19 mouse cellular contexts compared by ENCODE assay signal in genomic region chr10:86332942-86333341, GRCm38 (mm10). TPM values are rescaled to one million over a fixed set of nuclear protein-coding genes. Genes with fewer than 3 reads are reported as not detected.
DNase-seq lines count a peak whose midpoint lies in the region; ATAC-seq and TF ChIP-seq lines count a peak whose summit lies in the region.
"Had no signal": no experiment of that assay in that cellular context is flagged by ENCODE, and none has a peak within 500 bp of the region (broad histone marks: within the 10 kb centered on the region; RNA-seq: fewer than 3 reads in every experiment).

No protein-coding gene starts in this region.

- TF ChIP-seq CTCF in gastrocnemius, adult 2 months (IDR thresholded peaks at IDR 0.05) = no peak
- TF ChIP-seq CTCF in intestine, postnatal 0 days (IDR thresholded peaks at IDR 0.05; ENCODE audit: low read depth) = no peak
- TF ChIP-seq CTCF in G1E (IDR thresholded peaks at IDR 0.05; ENCODE audit: low read depth, low read length) = no peak

- H3K4me1 ChIP-seq in intestine, embryonic 15.5 days (replicated peaks) = peaks cover 34% of the 10 kb centered on the region
- H3K4me1 ChIP-seq in intestine, postnatal 0 days (replicated peaks; ENCODE audit: control insufficient read depth, insufficient read depth, low read length) = peaks cover 18% of the 10 kb centered on the region
- peaks cover 79% of the 10 kb centered on the region for H3K4me1 ChIP-seq in G1E (ENCODE audit: insufficient read depth, low read depth, low read length)
- H3K4me1 ChIP-seq in liver, embryonic 13.5 days (replicated peaks) = peaks cover 72% of the 10 kb centered on the region

- no peak overlapping the region for H3K4me3 ChIP-seq in gastrocnemius, adult 2 months
- no peak overlapping the region for H3K4me3 ChIP-seq in intestine, embryonic 15.5 days (replicated peaks)
- H3K4me3 ChIP-seq in intestine, postnatal 0 days (ENCODE audit: low read depth, low read length) = no peak overlapping the region
- H3K4me3 ChIP-seq in G1E (ENCODE audit: low read depth, low read length) = no peak overlapping the region; the same call in 1 of the 2 replicates
- 0 out of 2 replicates have a peak overlapping the region, but pooled peaks have one; percentile 14 for H3K4me3 ChIP-seq in liver, embryonic 13.5 days (replicated peaks)
- H3K4me3 ChIP-seq: heart, embryonic 12.5 days; hindbrain, embryonic 10.5 days; limb, embryonic 13.5 days; megakaryocyte, embryonic 14.5 days had no signal

- H3K9ac ChIP-seq in intestine, embryonic 15.5 days = no peak overlapping the region
- H3K9ac ChIP-seq in intestine, postnatal 0 days (ENCODE audit: low read depth, low read length) = no peak overlapping the region
- H3K9ac ChIP-seq in liver, embryonic 13.5 days = peak overlapping the region; percentile 28; the same call in 1 of the 2 replicates
- H3K9ac ChIP-seq: heart, embryonic 12.5 days; limb, embryonic 13.5 days had no signal

- H3K36me3 ChIP-seq in intestine, embryonic 15.5 days = no peaks in the 10 kb centered on the region
- no peaks in the 10 kb centered on the region for H3K36me3 ChIP-seq in intestine, postnatal 0 days (ENCODE audit: control insufficient read depth, insufficient read depth)
- H3K36me3 ChIP-seq in G1E (replicated peaks) = peaks cover 47% of the 10 kb centered on the region
- H3K36me3 ChIP-seq in liver, embryonic 13.5 days = no peaks in the 10 kb centered on the region
- H3K36me3 ChIP-seq: heart, embryonic 12.5 days; hindbrain, embryonic 10.5 days; limb, embryonic 13.5 days had no signal

- intact Hi-C loops in gastrocnemius, adult 2 months (cut with DNase I) = no loop called here
- intact Hi-C loops in gastrocnemius, postnatal 36 days (cut with DNase I) = no loop called here

- peak overlapping the region; percentile 81 for H3K27ac ChIP-seq in gastrocnemius, adult 2 months
- no peak overlapping the region for H3K27ac ChIP-seq in intestine, embryonic 15.5 days
- no peak overlapping the region for H3K27ac ChIP-seq in intestine, postnatal 0 days (ENCODE audit: low read depth, low read length)
- peak overlapping the region; percentile 79 for H3K27ac ChIP-seq in liver, embryonic 13.5 days
- H3K27ac ChIP-seq: hindbrain, embryonic 10.5 days had no signal

- no peaks in the 10 kb centered on the region for H3K9me3 ChIP-seq in intestine, embryonic 15.5 days
- no peaks in the 10 kb centered on the region for H3K9me3 ChIP-seq in intestine, postnatal 0 days (ENCODE audit: control insufficient read depth)
- H3K9me3 ChIP-seq in G1E (replicated peaks) = peaks cover 4% of the 10 kb centered on the region; the same call in 1 of the 2 replicates
- H3K9me3 ChIP-seq in liver, embryonic 13.5 days (replicated peaks) = no peaks in the 10 kb centered on the region
- H3K9me3 ChIP-seq: heart, embryonic 12.5 days; hindbrain, embryonic 10.5 days; limb, embryonic 13.5 days; megakaryocyte, embryonic 14.5 days had no signal

- WGBS in intestine, embryonic 15.5 days = 58% methylated on average over 3 of the region's 3 CpGs
- WGBS in intestine, postnatal 0 days = 56% methylated on average over 3 of the region's 3 CpGs
- WGBS in liver, embryonic 13.5 days (ENCODE audit: insufficient replicate concordance) = 42% methylated on average over 3 of the region's 3 CpGs

- no peak for DNase-seq in gastrocnemius, adult 2 months
- no peak for DNase-seq in gastrocnemius, postnatal 36 days
- no peak for DNase-seq in G1E (ENCODE audit: low spot score)
- peak; percentile 59 for DNase-seq in liver, embryonic 13.5 days
- DNase-seq in cerebellum, adult 9-10 months = no peak
- DNase-seq in cerebellum, adult 8-10 months = no peak
- DNase-seq: adrenal gland, adult 8-10 months; cerebellum, adult 11-12 months; gastrocnemius, postnatal 14 days; kidney, adult 9 months; lung, postnatal 10 days; right cerebral cortex, adult 18-20 months had no signal

- no peaks in the 10 kb centered on the region for H3K27me3 ChIP-seq in intestine, embryonic 15.5 days (replicated peaks)
- no peaks in the 10 kb centered on the region for H3K27me3 ChIP-seq in intestine, postnatal 0 days (replicated peaks; ENCODE audit: control insufficient read depth, insufficient read depth, low read length)
- H3K27me3 ChIP-seq in G1E (ENCODE audit: insufficient read depth, low read length) = no peaks in the 10 kb centered on the region
- H3K27me3 ChIP-seq in liver, embryonic 13.5 days = no peaks in the 10 kb centered on the region
- H3K27me3 ChIP-seq: CH12.LX; heart, embryonic 12.5 days; limb, embryonic 13.5 days; megakaryocyte, embryonic 14.5 days had no signal

- no peak overlapping the region for H3K4me2 ChIP-seq in intestine, embryonic 15.5 days (replicated peaks)
- H3K4me2 ChIP-seq in intestine, postnatal 0 days (replicated peaks; ENCODE audit: low read depth) = no peak overlapping the region
- H3K4me2 ChIP-seq in liver, embryonic 13.5 days = peak overlapping the region; percentile 54
- H3K4me2 ChIP-seq: heart, embryonic 12.5 days had no signal

- 0 out of 2 replicates have a peak, but pooled peaks have one; percentile 58 for ATAC-seq in intestine, embryonic 15.5 days
- ATAC-seq in intestine, postnatal 0 days = no peak
- peak; percentile 70 for ATAC-seq in G1E (ENCODE audit: extremely low read depth, insufficient number of reproducible peaks, low FRiP score, poor library complexity, severe bottlenecking)
- peak; percentile 95 for ATAC-seq in liver, embryonic 13.5 days (ENCODE audit: low read depth)

RNA-seq across cellular contexts. Expression of gene Timp3, which starts 32.8 kb away (rescaled TPM):
- 10 to 100 TPM; 71.5 to 81.6 TPM for total RNA-seq in gastrocnemius, adult 2 months (2021)
- 10 to 100 TPM; 51.7 to 59.6 TPM for total RNA-seq in gastrocnemius, postnatal 36 days (2021)
- polyA plus RNA-seq in intestine, embryonic 15.5 days (2015; fragmentation: Nextera tagmentation; extraction: Ambion mirVana) = 44.6 and 46.9 TPM in 2 replicates
- polyA plus RNA-seq in intestine, postnatal 0 days (2015; fragmentation: Nextera tagmentation; extraction: Ambion mirVana) = 24.2 and 29.4 TPM in 2 replicates
- total RNA-seq in G1E (2014; fragmentation: Nextera tagmentation) (90.5 and 110 TPM in 2 replicates), G1E (2017) (14.2 and 15.0 TPM in 2 replicates)
- 13.7 and 15.7 TPM in 2 replicates for polyA plus RNA-seq in G1E (2012)
- polyA plus RNA-seq in liver, embryonic 13.5 days (2015; fragmentation: Nextera tagmentation; extraction: Ambion mirVana) = 8.4 and 10.0 TPM in 2 replicates

Comparison
In these comparisons a context has a peak if more than half of its experiments do, and no peak if none do; other contexts are left out.
1. H3K27ac ChIP-seq: peak in gastrocnemius, adult 2 months (single experiment) and liver, embryonic 13.5 days (single experiment); none in intestine, embryonic 15.5 days (single experiment) and intestine, postnatal 0 days (single experiment).